Mouse (Mus musculus): ENCODE results near the gene Hoxd12.

GRCm38 (mm10) chr2:74657251-74658023 lies 17.4 kb upstream of the Hoxd12 start:
- TF ChIP-seq MAX (IDR thresholded peaks at IDR 0.05) (no peak), USF1 (IDR thresholded peaks at IDR 0.05; ENCODE audit: low read depth) (no peak), MYOD1 (IDR thresholded peaks at IDR 0.05; ENCODE audit: control insufficient read depth, insufficient read length, low read depth) (no peak), CTCF (IDR thresholded peaks at IDR 0.05; ENCODE audit: control insufficient read depth, insufficient read depth, insufficient read length) (no peak), CEBPB (IDR thresholded peaks at IDR 0.05; ENCODE audit: low read depth) (no peak)
